Mouse (Mus musculus): Measurements from ENCODE around the gene Notch2.

The Notch2 gene

GRCm38 (mm10) chr3:98051407-98051968 is 38.2 kb downstream of the Notch2 start:
- no peak for DNase-seq (ENCODE audit: low spot score in 2 of 2)

GRCm38 (mm10) chr3:98052507-98053430 is 39.4 kb downstream of the Notch2 start:
- DNase-seq (ENCODE audit: low spot score in 2 of 2) = no peak

GRCm38 (mm10) chr3:98053817-98054216 is 40.5 kb downstream of the Notch2 start:
- DNase-seq (ENCODE audit: low spot score in 2 of 2) = no peak

- no peak for DNase-seq (ENCODE audit: low spot score in 2 of 2)
Observed at GRCm38 (mm10) chr3:98054334-98055007, 41.1 kb downstream of the Notch2 start.

GRCm38 (mm10) chr3:98055008-98055345 is 41.6 kb downstream of the Notch2 start:
- DNase-seq (ENCODE audit: low spot score in 2 of 2) = no peak

- DNase-seq (ENCODE audit: low spot score in 2 of 2) = no peak
Observed at GRCm38 (mm10) chr3:98055808-98056728, 42.7 kb downstream of the Notch2 start.

GRCm38 (mm10) chr3:98056956-98057365 is 43.6 kb downstream of the Notch2 start:
- no peak for DNase-seq (ENCODE audit: low spot score in 2 of 2)

GRCm38 (mm10) chr3:98059076-98059475 is 45.7 kb downstream of the Notch2 start:
- no peak for DNase-seq (ENCODE audit: low spot score in 2 of 2)

GRCm38 (mm10) chr3:98060981-98061660 is 47.8 kb downstream of the Notch2 start:
- DNase-seq (ENCODE audit: low spot score in 2 of 2) = no peak

GRCm38 (mm10) chr3:98061661-98062330 is 48.5 kb downstream of the Notch2 start:
- no peak for DNase-seq (ENCODE audit: low spot score in 2 of 2)

- DNase-seq (ENCODE audit: low spot score in 2 of 2) = no peak
Observed at GRCm38 (mm10) chr3:98062591-98063185, 49.4 kb downstream of the Notch2 start.

- DNase-seq (ENCODE audit: low spot score in 2 of 2) = no peak
Observed at GRCm38 (mm10) chr3:98063186-98063771, 50.0 kb downstream of the Notch2 start.

- DNase-seq (ENCODE audit: low spot score in 2 of 2) = no peak
Observed at GRCm38 (mm10) chr3:98063833-98064232, 50.5 kb downstream of the Notch2 start.

- no peak for DNase-seq (ENCODE audit: low spot score in 2 of 2)
Observed at GRCm38 (mm10) chr3:98065004-98065403, 51.7 kb downstream of the Notch2 start.

GRCm38 (mm10) chr3:98066434-98066833 is 53.1 kb downstream of the Notch2 start:
- no peak for DNase-seq (ENCODE audit: low spot score in 2 of 2)

GRCm38 (mm10) chr3:98067413-98067812 is 54.1 kb downstream of the Notch2 start:
- no peak for DNase-seq (ENCODE audit: low spot score in 2 of 2)

GRCm38 (mm10) chr3:98067852-98068491 is 54.6 kb downstream of the Notch2 start:
- no peak for DNase-seq (ENCODE audit: low spot score in 2 of 2)

GRCm38 (mm10) chr3:98069161-98069560 is 55.8 kb downstream of the Notch2 start:
- no peak for DNase-seq (ENCODE audit: low spot score in 2 of 2)

- no peak for DNase-seq (ENCODE audit: low spot score in 2 of 2)
Observed at GRCm38 (mm10) chr3:98069856-98070255, 56.5 kb downstream of the Notch2 start.

All from frontal cortex, postnatal 25 days (tissue).